Mouse (Mus musculus) CH12.LX (cell line): ENCODE data around the gene Nf1. TPM values are rescaled to one million over a fixed set of nuclear protein-coding genes. Genes with fewer than 3 reads are reported as not detected.

Experiments
- DNase-seq: peaks from one replicate; pipeline ENCODE4 v3.0.0-alpha.2; 2013; ENCODE audit errors: extremely low read depth
- H3K27ac ChIP-seq: 2 replicates; pipeline ENCODE4 v1.5.1; 2012; ENCODE audit warnings: low read depth, mild to moderate bottlenecking, control low read depth, moderate library complexity; ENCODE audit not compliant: insufficient read depth
- H3K27me3 ChIP-seq: replicated peaks from 2 replicates; pipeline ENCODE3; 2012; ENCODE audit warnings: inconsistent platforms
- H3K36me3 ChIP-seq, 2 experiments: replicated peaks in 1 of 2; 2 replicates each; pipeline versions ENCODE3 to v1.6.1; 2012; ENCODE audit warnings: inconsistent platforms in 1 of 2, low read length in 1 of 2, mild to moderate bottlenecking in 1 of 2, mixed read lengths in 1 of 2, moderate library complexity in 1 of 2; ENCODE audit not compliant: control insufficient read depth in 1 of 2, insufficient read depth in 1 of 2
- H3K4me1 ChIP-seq, 2 experiments: 2 replicates each; pipeline ENCODE4 v1.6.1; 2012; ENCODE audit warnings: inconsistent platforms in 1 of 2, moderate library complexity in 1 of 2; ENCODE audit not compliant: insufficient read depth in 2 of 2, control insufficient read depth in 1 of 2
- H3K4me2 ChIP-seq: 2 replicates; pipeline ENCODE4 v1.6.1; 2012; ENCODE audit warnings: low read depth, mild to moderate bottlenecking, control low read depth; ENCODE audit not compliant: poor library complexity, insufficient read depth, severe bottlenecking
- H3K4me3 ChIP-seq, 3 experiments: fragments of 150-350 bp in 1 of 3; sonication (generic) in 1 of 3; replicated peaks in 1 of 3; 2 replicates each; pipeline versions ENCODE3 to v1.5.1; 2011 to 2012; ENCODE audit warnings: low read depth in 2 of 3, low read length in 2 of 3, mild to moderate bottlenecking in 2 of 3, moderate library complexity in 2 of 3, control low read depth in 1 of 3, improper control_type of control experiment in 1 of 3, inconsistent platforms in 1 of 3, mixed read lengths in 1 of 3; ENCODE audit not compliant: poor library complexity in 1 of 3
- H3K79me2 ChIP-seq: replicated peaks from 2 replicates; pipeline ENCODE4 v1.6.1; 2012; ENCODE audit warnings: mild to moderate bottlenecking, moderate library complexity; ENCODE audit not compliant: control insufficient read depth, poor library complexity, insufficient read depth, severe bottlenecking; ENCODE audit errors: extremely low read depth
- H3K9ac ChIP-seq: 2 replicates; pipeline ENCODE4 v1.6.1; 2012; ENCODE audit warnings: low read depth, mild to moderate bottlenecking, control low read depth, moderate library complexity; ENCODE audit not compliant: insufficient read depth
- H3K9me3 ChIP-seq: replicated peaks from 2 replicates; pipeline ENCODE3; 2012; ENCODE audit warnings: low read length, inconsistent platforms, mixed read lengths
- BHLHE40 ChIP-seq: IDR thresholded peaks from 2 replicates; pipeline ENCODE4 v1.6.1; 2011; ENCODE audit warnings: mild to moderate bottlenecking, low read depth, low read length, improper control_type of control experiment
- CHD1 ChIP-seq: IDR thresholded peaks from 2 replicates; pipeline ENCODE4 v1.6.1; 2012; ENCODE audit warnings: low read depth, low read length, improper control_type of control experiment, inconsistent platforms
- CHD2 ChIP-seq: IDR thresholded peaks from 2 replicates; pipeline ENCODE4 v1.6.1; 2011; ENCODE audit warnings: low read length, improper control_type of control experiment
- CTCF ChIP-seq, 2 experiments: IDR thresholded peaks in 1 of 2; conservative IDR thresholded peaks in 1 of 2; 2 replicates each; pipeline ENCODE4 v1.5.1; 2011 to 2012; ENCODE audit warnings: low read depth in 2 of 2, low read length in 2 of 2, improper control_type of control experiment in 1 of 2, inconsistent platforms in 1 of 2, mild to moderate bottlenecking in 1 of 2, moderate library complexity in 1 of 2
- ELF1 ChIP-seq: IDR thresholded peaks from 2 replicates; pipeline ENCODE4 v1.6.1; 2014; ENCODE audit warnings: low read depth, mild to moderate bottlenecking, inconsistent platforms, low read length, improper control_type of control experiment
- EP300 ChIP-seq: IDR thresholded peaks from 2 replicates; pipeline ENCODE4 v1.6.1; 2011; ENCODE audit warnings: low read length, improper control_type of control experiment
- ETS1 ChIP-seq: conservative IDR thresholded peaks from 2 replicates; pipeline ENCODE4 v1.6.1; 2012; ENCODE audit warnings: low read depth, mild to moderate bottlenecking, inconsistent platforms, low read length, improper control_type of control experiment, moderate library complexity
- HCFC1 ChIP-seq: IDR thresholded peaks from 2 replicates; pipeline ENCODE4 v1.6.1; 2012; ENCODE audit warnings: low read depth, mild to moderate bottlenecking, inconsistent platforms, low read length, improper control_type of control experiment
- IRF4 ChIP-seq: IDR thresholded peaks from 2 replicates; pipeline ENCODE4 v1.6.1; 2014; ENCODE audit warnings: low read depth, mild to moderate bottlenecking, inconsistent platforms, low read length, improper control_type of control experiment
- JUN ChIP-seq: IDR thresholded peaks from 2 replicates; pipeline ENCODE4 v1.6.1; 2011; ENCODE audit warnings: low read depth, mild to moderate bottlenecking, low read length, improper control_type of control experiment, moderate library complexity; ENCODE audit not compliant: insufficient read depth
- MAFK ChIP-seq: IDR thresholded peaks from 2 replicates; pipeline ENCODE4 v1.6.1; 2011; ENCODE audit warnings: low read length, improper control_type of control experiment; ENCODE audit not compliant: insufficient replicate concordance
- MAX ChIP-seq: IDR thresholded peaks from 2 replicates; pipeline ENCODE4 v1.6.1; 2011; ENCODE audit warnings: low read length, improper control_type of control experiment
- MAZ ChIP-seq: IDR thresholded peaks from 2 replicates; pipeline ENCODE4 v1.6.1; 2012; ENCODE audit warnings: low read depth, mild to moderate bottlenecking, inconsistent platforms, low read length, improper control_type of control experiment, moderate library complexity
- MEF2A ChIP-seq: IDR thresholded peaks from 2 replicates; pipeline ENCODE4 v1.6.1; 2014; ENCODE audit warnings: low read depth, mild to moderate bottlenecking, inconsistent platforms, low read length, improper control_type of control experiment, borderline replicate concordance
- MXI1 ChIP-seq: IDR thresholded peaks from 2 replicates; pipeline ENCODE4 v1.6.1; 2011; ENCODE audit warnings: mild to moderate bottlenecking, low read depth, low read length, improper control_type of control experiment
- MYC ChIP-seq: IDR thresholded peaks from 2 replicates; pipeline ENCODE4 v1.6.1; 2011; ENCODE audit warnings: low read depth, mild to moderate bottlenecking, improper control_type of control experiment, low read length
- NRF1 ChIP-seq: IDR thresholded peaks from 2 replicates; pipeline ENCODE4 v1.6.1; 2014; ENCODE audit warnings: low read depth, mild to moderate bottlenecking, inconsistent platforms, low read length, improper control_type of control experiment, moderate library complexity
- PAX5 ChIP-seq: IDR thresholded peaks from 2 replicates; pipeline ENCODE4 v1.6.1; 2012; ENCODE audit warnings: low read length, inconsistent platforms, mixed read lengths
- POLR2A ChIP-seq: IDR thresholded peaks from 2 replicates; pipeline ENCODE4 v1.6.1; 2011; ENCODE audit warnings: low read depth, mild to moderate bottlenecking, improper control_type of control experiment, low read length
- POLR2AphosphoS2 ChIP-seq: IDR thresholded peaks from 2 replicates; pipeline ENCODE4 v1.6.1; 2011; ENCODE audit warnings: low read depth, low read length, improper control_type of control experiment
- RAD21 ChIP-seq: IDR thresholded peaks from 2 replicates; pipeline ENCODE4 v1.6.1; 2011; ENCODE audit warnings: low read depth, mild to moderate bottlenecking, low read length, improper control_type of control experiment, moderate library complexity
- SIN3A ChIP-seq: IDR thresholded peaks from 2 replicates; pipeline ENCODE4 v1.6.1; 2012; ENCODE audit warnings: low read length, improper control_type of control experiment, inconsistent platforms
- SMC3 ChIP-seq: IDR thresholded peaks from 2 replicates; pipeline ENCODE4 v1.6.1; 2011; ENCODE audit warnings: low read depth, low read length, improper control_type of control experiment
- TBP ChIP-seq: conservative IDR thresholded peaks from 2 replicates; pipeline ENCODE4 v1.6.1; 2011; ENCODE audit warnings: low read depth, low read length, improper control_type of control experiment
- TCF12 ChIP-seq: IDR thresholded peaks from 2 replicates; pipeline ENCODE4 v1.6.1; 2014; ENCODE audit warnings: low read depth, mild to moderate bottlenecking, inconsistent platforms, low read length, improper control_type of control experiment
- UBTF ChIP-seq: IDR thresholded peaks from 2 replicates; pipeline ENCODE4 v1.6.1; 2012; ENCODE audit warnings: low read depth, mild to moderate bottlenecking, inconsistent platforms, low read length, improper control_type of control experiment, moderate library complexity
- USF1 ChIP-seq: IDR thresholded peaks from 2 replicates; pipeline ENCODE4 v1.6.1; 2014; ENCODE audit warnings: low read depth, mild to moderate bottlenecking, inconsistent platforms, low read length, improper control_type of control experiment
- USF2 ChIP-seq: conservative IDR thresholded peaks from 2 replicates; pipeline ENCODE4 v1.6.1; 2011; ENCODE audit warnings: low read depth, low read length, improper control_type of control experiment
- ZC3H11A ChIP-seq: IDR thresholded peaks from 2 replicates; pipeline ENCODE4 v1.6.1; 2012; ENCODE audit warnings: low read depth, mild to moderate bottlenecking, inconsistent platforms, low read length, improper control_type of control experiment
- ZMIZ1 ChIP-seq: IDR thresholded peaks from 2 replicates; pipeline ENCODE4 v1.6.1; 2012; ENCODE audit warnings: low read depth, mild to moderate bottlenecking, inconsistent platforms, low read length, improper control_type of control experiment
- ZNF384 ChIP-seq: IDR thresholded peaks from 2 replicates; pipeline ENCODE4 v1.6.1; 2012; ENCODE audit warnings: low read depth, low read length, improper control_type of control experiment, inconsistent platforms
- dilution Hi-C: fragments of 300-500 bp; cut with MboI; formaldehyde crosslinking; loops from 2 replicates; pipeline ENCODE4 v1.14.3; 2020; ENCODE audit warnings: low sequenced_read_pairs; ENCODE audit not compliant: extremely low pct_unique_long_range_greater_than_20kb, extremely low pct_ligation_motif_present
- in situ Hi-C: fragments of 300-500 bp; cut with MboI; formaldehyde crosslinking; loops from 3 replicates; pipeline ENCODE4 v1.14.3; 2019; ENCODE audit warnings: low sequenced_read_pairs, low pct_ligation_motif_present, low pct_unique_long_range_greater_than_20kb, mixed read lengths
- polyA plus RNA-seq: library from polyadenylated mRNA; unstranded; fragments of >175 nt; gene quantifications from 2 replicates; pipeline ENCODE4 v1.2.1, GENCODE M21; 2012; ENCODE audit warnings: low read depth; ENCODE audit not compliant: insufficient read length
- total RNA-seq, 2 experiments: library from RNA; depleted of rRNA; stranded (reverse); fragments of 300-350 nt in 1 of 2; fragments of >200 nt in 1 of 2; gene quantifications; 2 replicates each; pipeline ENCODE4 v1.2.3; 2012 to 2014

Nf1 gene
- total and polyA plus RNA-seq, 3 experiments: 7.3 to 19.5 (median 12.4) TPM

DNA sequence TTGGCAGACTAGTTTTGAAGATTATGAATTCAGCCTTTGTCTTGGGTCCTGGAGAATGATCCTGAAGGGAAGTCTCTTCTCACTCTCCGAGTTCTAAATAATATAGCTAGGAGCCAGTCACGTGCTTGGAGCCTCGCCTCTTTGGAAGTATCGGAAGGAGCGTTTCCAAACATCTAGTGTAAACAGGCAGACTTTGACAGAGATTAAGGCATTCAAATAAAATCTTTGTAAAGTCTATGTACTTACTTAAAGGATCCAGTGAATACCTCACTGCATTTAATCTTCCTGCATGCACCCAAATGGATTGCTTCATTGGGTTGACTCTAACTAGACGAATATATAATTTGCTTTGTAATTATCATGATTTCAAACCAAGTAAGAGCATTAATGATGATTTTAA lies 143.9 kb downstream of the Nf1 start:
- TF ChIP-seq MEF2A (no peak), MXI1 (no peak), USF1 (no peak), EP300 (no peak), ETS1 (no peak), CHD1 (no peak), BHLHE40 (no peak), MAFK (no peak), JUN (no peak), MAX (no peak), POLR2AphosphoS2 (no peak), CHD2 (no peak), HCFC1 (no peak), UBTF (no peak)
- in situ Hi-C loops: no loop called here
- dilution Hi-C loops: no loop called here
- no peak for DNase-seq
- Histone ChIP-seq H3K9me3 (no peaks in the 10 kb centered on the region), H3K27me3 (no peaks in the 10 kb centered on the region), H3K9ac (0 out of 2 replicates have a peak overlapping the region, but pooled peaks have one; percentile 41), H3K27ac (peak overlapping the region; percentile 50; the same call in 1 of the 2 replicates), H3K4me1 (peaks cover 11 to 43% of the 10 kb centered on the region in 2 experiments), H3K36me3 (peaks cover 4 to 25% of the 10 kb centered on the region in 2 experiments), H3K4me2 (peak overlapping the region; percentile 61; the same call in 1 of the 2 replicates), H3K4me3 (no peak overlapping the region), H3K79me2 (no peaks in the 10 kb centered on the region)

DNA sequence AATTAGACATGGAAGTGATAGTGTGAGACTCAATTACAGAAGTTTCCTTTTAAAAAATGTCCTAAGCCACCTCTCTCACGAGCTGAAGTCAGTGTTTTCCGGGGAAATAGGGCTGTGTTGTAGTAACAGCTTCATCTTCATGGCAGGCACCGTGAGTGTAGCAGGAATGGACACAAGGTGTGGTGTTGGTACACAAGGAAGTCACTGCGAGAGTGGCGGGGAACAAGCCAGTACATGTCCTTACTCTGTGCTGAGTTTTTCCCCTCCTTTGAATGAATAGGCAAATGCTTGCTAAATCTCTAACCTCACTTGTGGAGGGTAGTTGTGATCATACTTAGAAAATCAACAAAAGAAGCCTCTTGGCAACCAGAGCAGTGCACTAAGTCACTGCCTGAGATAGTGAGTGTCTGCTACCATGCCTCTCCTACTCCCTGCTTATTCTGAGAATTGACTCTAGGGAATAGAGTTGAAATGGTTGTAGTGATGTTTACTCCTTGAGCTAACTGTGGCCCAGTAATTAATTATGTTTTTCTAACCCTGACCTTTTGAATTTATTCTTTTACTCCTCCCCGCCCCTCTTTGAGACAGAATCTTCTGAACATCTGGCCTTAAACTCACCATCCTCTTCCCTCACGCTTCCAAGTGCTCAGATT lies 144.5 kb downstream of the Nf1 start:
- peak; percentile 82 for DNase-seq
- H3K4me3 ChIP-seq: no peak overlapping the region
- dilution Hi-C loops: no loop called here
- TF ChIP-seq ZC3H11A (no peak), MAX (peak; percentile 93), SIN3A (peak; percentile 85; the same call in 1 of the 2 replicates), PAX5 (no peak), HCFC1 (peak; percentile 56), TBP (peak; percentile 86), CHD2 (peak; percentile 58; the same call in 1 of the 2 replicates), TCF12 (peak; percentile 91), MXI1 (peak; percentile 77; the same call in 1 of the 2 replicates), USF2 (no peak), SMC3 (peak; percentile 28), MYC (peak; percentile 86), NRF1 (peak; percentile 44; the same call in 1 of the 2 replicates), CHD1 (peak; percentile 100), POLR2A (peak; percentile 73), CTCF (conservative IDR thresholded peaks at IDR 0.05 in 1 of 2, IDR thresholded peaks at IDR 0.05 in 1 of 2; ENCODE audit: low read depth in 2 of 2, low read length in 2 of 2) (no peak), ELF1 (peak; percentile 84), IRF4 (peak; percentile 87), RAD21 (peak; percentile 3), MAFK (peak; percentile 29; the same call in 1 of the 2 replicates), ZMIZ1 (peak; percentile 83), MAZ (no peak; the same call in 1 of the 2 replicates), ETS1 (peak; percentile 60; the same call in 1 of the 2 replicates), MEF2A (peak; percentile 89), ZNF384 (0 out of 2 replicates have a peak, but pooled peaks have one; percentile 38)

More for the DNA sequence above, 144.5 kb downstream of the Nf1 start:
- peak overlapping the region; percentile 68 for H3K9ac ChIP-seq
- H3K9me3 ChIP-seq: no peaks in the 10 kb centered on the region
- peak overlapping the region; percentile 48 for H3K27ac ChIP-seq
- peaks cover 0 to 22% of the 10 kb centered on the region in 2 experiments for H3K36me3 ChIP-seq
- H3K4me2 ChIP-seq: peak overlapping the region; percentile 48
- no peaks in the 10 kb centered on the region for H3K27me3 ChIP-seq
- H3K79me2 ChIP-seq: no peaks in the 10 kb centered on the region
- in situ Hi-C loops: no loop called here
- H3K4me1 ChIP-seq: peaks cover 11 to 43% of the 10 kb centered on the region in 2 experiments
